Mouse (Mus musculus): ENCODE measurements around the gene Cebpzos. TPM values are rescaled to one million over a fixed set of nuclear protein-coding genes. Genes with fewer than 3 reads are reported as not detected.

The Cebpzos gene
- total RNA-seq, 2 experiments from 2014 or later: 24.0 to 29.4 TPM

- peak; percentile 97 to 98 for DNase-seq (ENCODE audit: low spot score in 2 of 2)
Observed at GRCm38 (mm10) chr17:78936466-78937228, 20.3 kb downstream of the Cebpzos start, which contains the start of the genes Cebpz and Ndufaf7. Gene Cebpz, minus strand, starts transcription at chr17:78937066. Gene Ndufaf7, plus strand, starts transcription at chr17:78937136.

DNA sequence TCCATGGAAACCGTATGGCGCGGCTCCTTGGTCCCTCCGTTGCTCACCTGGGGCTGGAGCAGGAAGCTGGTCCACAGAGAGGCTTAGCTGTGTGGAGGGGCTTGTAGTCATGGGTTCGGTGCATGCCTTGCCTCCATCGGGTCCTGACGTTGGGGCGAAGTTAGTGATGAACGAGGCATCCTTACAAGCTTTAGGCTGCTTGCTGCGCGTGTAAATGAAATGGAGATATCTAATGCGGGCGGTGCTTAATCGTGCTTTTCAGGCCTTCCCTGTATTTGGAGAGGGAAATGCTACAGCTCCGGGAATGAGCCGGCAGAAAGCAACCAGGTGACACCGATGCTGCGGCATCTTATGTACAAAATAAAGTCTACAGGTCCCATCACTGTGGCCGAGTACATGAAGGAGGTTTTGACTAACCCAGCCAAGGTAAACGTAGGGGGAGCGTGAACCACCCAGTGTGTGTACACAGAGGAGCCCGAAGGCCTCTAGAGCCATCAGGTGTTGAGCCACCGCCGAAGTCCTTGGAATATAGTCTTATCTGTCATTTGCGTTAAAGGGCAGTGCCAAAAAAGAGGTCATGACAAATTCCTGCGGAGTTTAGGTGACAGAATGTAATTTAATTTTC is 21.0 kb downstream of the Cebpzos start:
- DNase-seq (ENCODE audit: low spot score in 2 of 2): peak in 1 of 2 experiments; percentile 4

GRCm38 (mm10) chr17:78938927-78939326 is 22.6 kb downstream of the Cebpzos start:
- DNase-seq (ENCODE audit: low spot score in 2 of 2): no peak

DNA sequence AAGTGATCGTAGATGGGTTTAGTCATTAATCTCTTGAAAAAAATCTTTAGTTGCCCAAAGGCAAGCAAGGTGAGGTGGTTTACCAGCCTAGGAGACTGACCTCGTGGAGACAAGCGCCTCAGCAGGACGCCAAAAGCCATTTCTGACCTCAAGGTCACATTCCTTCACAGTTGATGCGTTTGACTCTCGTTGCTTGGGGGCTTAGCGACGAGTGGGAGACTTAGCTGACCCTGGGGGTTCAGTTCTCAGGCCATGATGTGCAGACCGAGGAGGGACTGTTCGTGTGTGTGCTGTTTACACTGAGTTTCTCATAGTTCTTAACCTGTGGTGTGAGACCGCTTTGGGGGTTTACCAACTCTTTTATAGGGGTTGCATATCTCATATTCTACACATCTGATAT is 26.3 kb downstream of the Cebpzos start:
- DNase-seq (ENCODE audit: low spot score in 2 of 2): no peak

DNA sequence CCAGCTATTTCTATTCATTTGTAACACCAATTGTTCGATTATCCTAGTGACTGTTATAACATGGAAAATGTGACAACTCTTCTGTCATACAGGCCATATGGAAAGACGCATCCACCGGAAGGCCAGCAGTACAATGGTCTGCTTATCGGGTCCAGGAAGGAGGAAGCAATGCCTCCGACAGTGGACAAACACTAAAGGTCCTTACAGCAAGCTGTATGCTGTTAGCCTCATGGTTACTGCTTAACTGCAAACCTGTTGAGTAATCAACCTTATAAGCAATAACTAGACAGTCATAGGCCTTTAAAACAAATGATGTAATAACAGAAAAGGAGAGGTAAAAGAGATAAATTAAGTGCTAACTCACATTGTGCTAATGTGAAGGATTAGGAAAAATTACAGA is 34.9 kb downstream of the Cebpzos start:
- no peak for DNase-seq (ENCODE audit: low spot score in 2 of 2)

- DNase-seq (ENCODE audit: low spot score in 2 of 2): no peak
Observed at GRCm38 (mm10) chr17:78952070-78952469, 35.8 kb downstream of the Cebpzos start.

- no peak for DNase-seq (ENCODE audit: low spot score in 2 of 2)
Observed at GRCm38 (mm10) chr17:78953240-78953639, 36.9 kb downstream of the Cebpzos start.

- DNase-seq (ENCODE audit: low spot score in 2 of 2): no peak
Observed at GRCm38 (mm10) chr17:78959473-78959872, 43.2 kb downstream of the Cebpzos start.

- peak; percentile 5 to 12 for DNase-seq (ENCODE audit: low spot score in 2 of 2)
Observed at GRCm38 (mm10) chr17:78964387-78964786, 48.1 kb downstream of the Cebpzos start.

DNA sequence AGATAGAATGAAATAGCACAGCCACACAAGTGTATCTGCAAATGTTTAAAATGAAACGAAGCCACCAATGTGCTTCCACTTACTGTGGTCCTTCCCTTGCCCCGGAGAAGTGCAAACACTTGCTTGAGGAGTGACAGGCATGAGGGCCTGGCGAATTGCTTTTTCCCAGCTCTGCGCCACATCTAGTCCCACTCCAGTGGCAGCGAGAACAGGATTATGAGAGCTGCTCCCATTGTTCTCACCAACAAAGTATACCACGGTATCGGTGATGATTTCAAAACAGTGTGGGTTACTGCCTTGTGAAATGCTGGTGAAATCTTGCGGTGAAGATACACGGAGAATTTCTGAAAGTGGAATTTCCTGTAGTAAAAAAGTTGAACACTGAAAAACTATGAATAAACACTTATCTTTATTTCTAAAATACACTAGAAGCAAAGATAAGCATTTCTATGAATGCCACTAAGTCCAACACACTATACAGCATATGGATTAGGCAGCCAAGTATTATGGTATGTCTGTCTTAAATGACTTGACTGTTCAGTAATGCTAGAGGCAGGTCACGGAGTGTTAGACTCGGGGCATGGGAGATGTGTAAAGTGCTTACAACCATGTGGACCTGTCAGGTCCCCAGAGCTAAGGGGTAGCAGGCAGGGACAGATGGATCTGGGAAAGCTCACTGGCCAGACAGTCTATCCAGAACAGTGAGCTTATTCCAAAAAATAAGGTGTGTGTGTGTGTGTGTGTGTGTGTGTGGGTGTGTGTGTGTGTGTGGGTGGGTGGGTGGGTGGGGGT is 50.0 kb downstream of the Cebpzos start:
- DNase-seq (ENCODE audit: low spot score in 2 of 2): no peak

- DNase-seq (ENCODE audit: low spot score in 2 of 2): no peak
Observed at GRCm38 (mm10) chr17:78968500-78968899, 52.2 kb downstream of the Cebpzos start.

Other genes starting within 250 kb of the Cebpzos start
- 10 to 100 TPM; 58.8 to 68.7 TPM for gene Strn, start 179.3 kb upstream of the Cebpzos start, total RNA-seq (2021)
- gene Heatr5b, start 81.1 kb upstream of the Cebpzos start, total RNA-seq (2021): 10 to 100 TPM; 49.5 to 53.4 TPM
- gene Gpatch11, start 80.9 kb upstream of the Cebpzos start, total RNA-seq (2021): 10 to 100 TPM; 37.4 to 44.6 TPM
- gene Eif2ak2, start 33.9 kb upstream of the Cebpzos start, total RNA-seq (2021): 1 to 10 TPM; 4.3 to 5.0 TPM
- gene Sult6b1, start 9.5 kb upstream of the Cebpzos start, total RNA-seq (2021): not detected
- gene Cebpz, start 20.6 kb downstream of the Cebpzos start, total RNA-seq (2021): 10 to 100 TPM; 36.2 to 36.3 TPM
- gene Ndufaf7, start 20.6 kb downstream of the Cebpzos start, total RNA-seq (2021): 10 to 100 TPM; 62.9 to 67.4 TPM
- gene Prkd3, start 104.3 kb downstream of the Cebpzos start, total RNA-seq (2021): 1 to 10 TPM; 9.3 to 10.0 TPM
- 10 to 100 TPM in 1 of 2 experiments, 1 to 10 TPM in 1; 8.3 to 10.3 TPM for gene Qpct, start 135.4 kb downstream of the Cebpzos start, total RNA-seq (2021)